Mouse (Mus musculus): ENCODE data around the gene Sypl.

Gene Sypl

DNA sequence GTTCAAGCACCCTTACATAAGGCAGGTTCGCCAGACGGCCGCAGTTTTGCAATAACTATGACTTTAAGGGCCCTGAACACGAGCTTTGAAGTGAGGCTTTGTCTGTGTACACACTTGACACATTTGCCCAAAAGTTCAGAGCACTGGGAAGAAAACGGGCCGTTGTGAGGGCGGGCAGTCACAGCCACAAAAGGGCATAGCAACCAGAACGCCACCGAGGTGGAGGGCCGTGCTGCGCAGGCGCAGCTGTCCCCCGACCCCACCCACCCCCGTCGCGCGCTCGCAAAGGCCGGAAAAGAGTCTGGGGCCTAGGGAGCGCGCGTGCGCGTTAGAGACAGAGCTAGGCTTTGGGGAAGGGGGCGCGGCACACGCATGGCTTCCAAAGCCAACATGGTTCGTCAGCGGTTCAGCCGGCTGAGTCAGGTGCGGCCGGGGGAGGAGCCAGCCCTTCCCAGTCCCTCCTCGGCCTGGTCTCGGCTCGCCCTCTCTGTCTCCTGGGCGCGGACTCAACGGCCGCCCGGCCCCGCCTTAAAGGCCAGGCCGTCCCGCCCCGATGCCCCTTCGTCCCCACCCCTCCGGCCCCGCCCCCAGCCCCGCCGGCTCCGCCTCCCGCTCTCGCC is at the start of gene Sypl:
TSS of gene Sypl (plus strand) at position 296 of the 620 bp plus-strand sequence.
- ATAC-seq (ENCODE audit: insufficient number of reproducible peaks, low FRiP score, low TSS enrichment): peak; percentile 94

- ATAC-seq (ENCODE audit: insufficient number of reproducible peaks, low FRiP score, low TSS enrichment): no peak; the same call in 1 of the 2 replicates
Measured at GRCm38 (mm10) chr12:32909686-32910085, 44.0 kb upstream of the Sypl start.

- ATAC-seq (ENCODE audit: insufficient number of reproducible peaks, low FRiP score, low TSS enrichment): peak; percentile 95
Measured at GRCm38 (mm10) chr12:32910092-32910491, 43.6 kb upstream of the Sypl start.

GRCm38 (mm10) chr12:32910560-32911194 is 43.0 kb upstream of the Sypl start:
- ATAC-seq (ENCODE audit: insufficient number of reproducible peaks, low FRiP score, low TSS enrichment): peak; percentile 69

DNA sequence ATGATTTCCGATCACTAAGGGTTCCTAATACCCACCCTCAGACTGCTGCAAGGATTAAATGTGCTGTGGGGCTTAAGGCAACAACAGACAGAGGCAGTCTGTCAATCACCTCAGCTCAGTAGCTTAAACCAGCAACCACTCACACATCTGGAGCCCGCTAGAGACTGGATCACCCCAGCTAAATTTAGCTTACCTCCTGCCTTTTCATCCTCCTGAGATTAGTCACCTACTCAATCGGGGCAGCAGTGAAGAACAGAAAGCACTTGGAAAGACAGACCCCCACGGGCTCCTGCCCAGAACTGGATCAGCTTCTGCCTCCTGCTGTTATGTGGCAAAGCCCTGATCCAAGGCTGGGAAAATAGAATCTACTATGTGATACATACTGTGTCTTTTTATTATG is 42.1 kb upstream of the Sypl start:
- ATAC-seq (ENCODE audit: insufficient number of reproducible peaks, low FRiP score, low TSS enrichment): no peak

DNA sequence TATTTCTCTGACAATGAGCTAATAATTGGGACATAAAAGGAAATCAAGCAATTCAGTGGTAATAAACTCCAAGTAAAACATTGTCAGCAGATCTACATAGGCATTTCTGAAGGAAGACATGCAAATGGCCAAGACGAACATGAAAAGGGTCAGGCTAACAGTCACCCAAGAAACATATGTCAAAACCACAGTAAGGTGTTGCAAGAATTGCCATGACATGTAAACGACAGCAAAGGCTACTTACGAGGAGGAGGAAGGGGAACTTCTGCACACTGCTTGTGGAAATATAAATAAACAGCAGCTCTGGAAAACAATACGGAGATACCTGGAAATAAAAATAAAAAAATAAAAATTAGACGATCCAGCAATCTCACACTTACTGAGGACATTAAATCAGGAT is 40.9 kb upstream of the Sypl start:
- no peak for ATAC-seq (ENCODE audit: insufficient number of reproducible peaks, low FRiP score, low TSS enrichment)

DNA sequence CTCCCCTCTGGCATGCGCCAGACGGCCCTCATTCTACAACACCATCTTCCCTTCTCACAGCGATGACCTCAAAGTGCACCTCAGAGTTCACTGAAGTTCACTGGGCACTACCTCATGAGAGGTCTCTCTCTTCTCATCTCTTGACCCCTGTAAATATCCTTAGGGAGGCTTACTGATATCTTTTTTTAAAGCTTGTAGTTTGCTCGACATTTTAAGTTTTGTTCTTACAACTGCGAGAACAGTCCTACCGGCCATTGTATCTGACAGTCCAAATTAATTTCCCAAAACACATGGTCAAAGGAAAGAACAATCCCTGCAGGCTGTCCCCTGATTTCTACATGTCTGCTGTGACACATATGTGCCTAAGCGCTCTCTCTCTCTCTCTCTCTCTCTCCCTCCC is 35.0 kb upstream of the Sypl start:
- no peak for ATAC-seq (ENCODE audit: insufficient number of reproducible peaks, low FRiP score, low TSS enrichment)

- ATAC-seq (ENCODE audit: insufficient number of reproducible peaks, low FRiP score, low TSS enrichment): no peak
Measured at GRCm38 (mm10) chr12:32919091-32919490, 34.6 kb upstream of the Sypl start.

GRCm38 (mm10) chr12:32919527-32919926 is 34.2 kb upstream of the Sypl start:
- ATAC-seq (ENCODE audit: insufficient number of reproducible peaks, low FRiP score, low TSS enrichment): no peak

GRCm38 (mm10) chr12:32920185-32920788 is 33.4 kb upstream of the Sypl start:
- no peak for ATAC-seq (ENCODE audit: insufficient number of reproducible peaks, low FRiP score, low TSS enrichment)

DNA sequence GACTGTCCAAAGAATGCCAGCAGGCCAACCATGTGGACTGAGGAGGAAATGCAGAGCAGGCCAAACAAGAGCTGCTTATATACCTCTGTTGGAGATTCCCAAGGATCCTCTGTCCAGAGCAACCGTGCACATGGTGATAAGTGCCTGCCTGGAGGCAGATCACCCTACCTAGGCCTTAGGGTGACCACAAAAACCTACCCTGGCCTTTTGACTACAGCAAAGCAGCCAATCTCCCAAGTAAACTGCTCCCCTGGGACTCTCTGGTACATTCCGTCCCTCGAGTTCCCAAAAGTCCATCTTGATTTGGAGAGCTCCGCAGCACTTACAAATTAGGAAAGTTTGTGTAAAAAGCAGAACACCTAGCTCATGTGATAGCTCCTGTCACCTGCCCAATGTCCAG is 32.6 kb upstream of the Sypl start:
- no peak for ATAC-seq (ENCODE audit: insufficient number of reproducible peaks, low FRiP score, low TSS enrichment)

- ATAC-seq (ENCODE audit: insufficient number of reproducible peaks, low FRiP score, low TSS enrichment): no peak
Measured at GRCm38 (mm10) chr12:32921532-32922131, 32.1 kb upstream of the Sypl start.

DNA sequence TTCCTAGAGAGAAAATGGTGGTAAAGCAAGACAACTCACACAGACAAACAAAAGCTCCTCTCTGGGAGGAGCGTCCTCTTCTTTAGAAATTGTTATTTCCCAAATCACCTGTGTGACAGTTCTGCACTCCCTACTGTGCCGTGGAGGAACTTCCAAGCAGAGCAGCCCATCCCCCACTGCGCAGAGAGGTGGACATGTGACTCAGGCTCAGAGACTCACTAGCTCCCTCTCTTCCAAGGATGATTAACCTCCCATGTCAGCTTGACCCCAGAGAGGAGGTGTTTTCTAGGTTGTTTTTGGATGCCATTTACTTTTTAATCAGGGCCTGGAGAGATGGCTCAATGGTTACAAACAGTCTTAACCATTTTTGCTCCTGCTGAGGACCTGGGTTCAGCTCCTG is 29.4 kb upstream of the Sypl start:
- ATAC-seq (ENCODE audit: insufficient number of reproducible peaks, low FRiP score, low TSS enrichment): no peak

- peak; percentile 78 for ATAC-seq (ENCODE audit: insufficient number of reproducible peaks, low FRiP score, low TSS enrichment)
Measured at GRCm38 (mm10) chr12:32926331-32927172, 27.1 kb upstream of the Sypl start.

GRCm38 (mm10) chr12:32927231-32927835 is 26.4 kb upstream of the Sypl start:
- ATAC-seq (ENCODE audit: insufficient number of reproducible peaks, low FRiP score, low TSS enrichment): no peak

- no peak for ATAC-seq (ENCODE audit: insufficient number of reproducible peaks, low FRiP score, low TSS enrichment)
Measured at GRCm38 (mm10) chr12:32928180-32928579, 25.5 kb upstream of the Sypl start.

DNA sequence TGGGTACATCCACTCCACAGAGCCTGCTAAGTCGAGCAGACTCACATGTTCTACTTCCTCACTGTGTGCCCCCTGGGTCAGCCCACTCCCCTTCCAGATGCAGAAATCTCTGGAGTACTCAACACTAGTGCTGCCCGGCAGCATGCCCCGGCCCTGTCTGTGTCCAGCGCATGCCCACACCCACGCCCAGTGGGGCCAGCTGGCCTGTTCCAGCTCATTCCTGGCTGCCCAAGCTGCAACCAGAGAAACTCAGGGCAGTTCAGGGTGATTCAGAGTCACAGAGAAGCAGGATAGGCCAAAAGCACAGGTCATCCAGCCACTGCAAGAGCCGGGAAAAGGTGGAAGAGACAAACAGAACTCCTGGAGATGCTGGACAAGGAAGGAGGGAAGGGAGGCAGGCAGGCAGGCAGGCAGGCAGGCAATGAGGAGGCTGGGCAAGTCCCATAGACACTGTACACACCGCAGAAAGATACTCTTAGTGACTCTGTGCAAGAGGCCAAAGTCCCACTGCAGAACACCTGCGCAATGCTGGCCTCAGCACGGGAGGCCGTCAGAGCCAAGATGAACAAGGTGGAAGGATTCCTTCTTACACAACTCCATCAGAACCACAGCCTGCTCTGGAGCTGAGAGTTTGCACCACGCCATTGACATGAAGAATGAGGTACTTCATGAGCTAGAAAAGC is 23.7 kb upstream of the Sypl start:
- ATAC-seq (ENCODE audit: insufficient number of reproducible peaks, low FRiP score, low TSS enrichment): no peak

GRCm38 (mm10) chr12:32930566-32930965 is 23.1 kb upstream of the Sypl start:
- no peak for ATAC-seq (ENCODE audit: insufficient number of reproducible peaks, low FRiP score, low TSS enrichment)

DNA sequence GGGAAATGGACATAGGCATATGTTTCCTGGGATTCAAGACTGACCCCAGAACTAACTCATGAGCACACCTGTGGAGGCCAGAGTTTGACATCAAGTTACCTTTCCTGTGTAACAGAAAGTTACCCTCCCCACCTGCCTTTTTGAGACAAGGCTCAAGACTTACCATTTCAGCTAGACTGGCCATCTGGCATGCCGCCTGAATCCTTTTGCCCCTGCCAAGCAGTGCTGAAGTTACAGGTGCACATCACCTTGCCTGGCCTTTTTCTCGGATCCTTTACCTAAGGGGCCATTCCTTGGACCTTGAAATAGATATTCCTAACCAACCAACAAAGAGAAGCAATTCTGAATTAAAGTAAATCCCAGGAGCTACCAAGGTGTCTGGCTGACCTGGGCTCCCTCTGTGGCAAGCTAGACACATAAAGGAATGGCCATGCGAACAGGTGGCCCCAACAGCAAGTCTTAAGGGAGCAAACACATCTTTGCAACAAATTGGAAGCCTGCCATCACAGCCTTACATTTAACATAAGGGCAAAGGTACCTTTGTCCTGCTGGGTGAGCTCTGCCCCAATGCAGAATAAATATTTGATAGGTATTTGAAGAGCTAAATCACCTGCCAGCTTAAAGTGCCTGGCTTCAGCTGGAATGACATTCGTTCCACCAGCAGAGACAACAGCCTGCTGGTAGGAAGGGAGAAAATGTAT is 17.3 kb upstream of the Sypl start:
- ATAC-seq (ENCODE audit: insufficient number of reproducible peaks, low FRiP score, low TSS enrichment): no peak

Data from cerebellum, adult (tissue).